Mouse (Mus musculus): Measurements from ENCODE around the gene Sema7a.

Gene Sema7a

GRCm38 (mm10) chr9:58009588-58009987 is 69.7 kb downstream of the Sema7a start:
- in situ Hi-C loops (cut with MseI, MboI): no loop called here

- in situ Hi-C loops (cut with MseI, MboI): no loop called here
Observed at GRCm38 (mm10) chr9:58011027-58011426, 71.1 kb downstream of the Sema7a start.

DNA sequence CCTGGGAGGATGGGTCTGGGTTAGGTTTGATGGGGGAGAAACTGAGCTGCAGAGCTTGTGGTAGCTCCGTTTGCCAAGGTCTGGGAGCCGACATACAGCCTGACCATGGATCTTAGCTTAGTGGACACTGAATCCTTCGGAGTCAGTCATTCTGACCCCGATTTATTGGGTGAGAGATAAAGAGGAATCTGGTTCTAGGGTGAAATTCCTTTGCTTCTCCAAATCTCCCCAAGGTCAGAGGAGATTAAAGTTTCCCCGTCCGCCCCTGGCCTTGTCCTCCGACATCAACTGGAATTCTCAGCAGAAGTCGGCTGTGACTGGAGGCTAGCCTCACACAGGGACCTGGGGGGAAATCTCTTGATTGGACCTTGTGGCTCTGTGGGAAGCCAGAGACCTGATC is 71.6 kb downstream of the Sema7a start:
- in situ Hi-C loops (cut with MseI, MboI): no loop called here
